Mouse (Mus musculus) small intestine, adult 2 months (tissue): ENCODE measurements around the gene Hba-a1.

Experiments
- CTCF ChIP-seq: fragments of 200-500 bp; IDR thresholded peaks from 2 replicates; pipeline ENCODE4 v1.5.1; 2012; ENCODE audit warnings: low read depth, mild to moderate bottlenecking, control low read depth, inconsistent platforms, low read length, moderate library complexity, mixed read lengths; ENCODE audit not compliant: insufficient replicate concordance, insufficient read length; ENCODE audit errors: extremely low read depth
- POLR2A ChIP-seq: fragments of 200-500 bp; IDR thresholded peaks from 2 replicates; pipeline ENCODE4 v1.6.1; 2012; ENCODE audit warnings: low read depth, mild to moderate bottlenecking, control low read depth, inconsistent platforms, low read length, moderate library complexity

DNA sequence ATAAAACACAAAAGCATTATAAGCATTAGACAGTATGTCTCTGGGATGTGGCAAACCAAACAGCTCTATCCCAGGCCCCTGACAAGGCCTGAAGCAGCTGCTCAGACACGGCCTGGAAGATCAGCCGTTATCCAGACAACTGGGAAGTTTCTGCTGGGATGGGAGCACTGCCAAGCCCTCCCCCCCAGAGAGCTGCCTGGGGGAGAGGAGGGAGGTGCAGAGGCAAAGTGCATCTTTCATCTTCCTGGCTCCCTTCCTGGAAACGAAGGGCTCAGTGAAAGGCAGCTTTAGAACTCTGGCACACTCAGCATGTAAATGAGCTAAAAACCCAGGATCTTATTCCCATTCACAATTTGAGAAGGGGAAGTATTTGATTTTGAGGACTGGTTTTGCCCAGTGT is 47.7 kb upstream of the Hba-a1 start:
- TF ChIP-seq POLR2A (no peak), CTCF (no peak)
